Mouse (Mus musculus) layer of hippocampus, postnatal 36 days (tissue): ENCODE results near the gene Rnase12. TPM values are rescaled to one million over a fixed set of nuclear protein-coding genes. Genes with fewer than 3 reads are reported as not detected.
"Not testable (repeated sequence)": the region's sequence is repeated elsewhere in the genome, so short reads cannot be mapped to it uniquely, and the experiment has no call there.

Experiments used
- DNase-seq, 2 experiments: peaks; one replicate each; pipeline ENCODE4 v3.0.0; 2022
- total RNA-seq, 2 experiments: library from RNA; stranded (reverse); gene quantifications; 2 replicates each; pipeline ENCODE4 v1.2.3; 2021

The Rnase12 gene
- total RNA-seq, 2 experiments from 2014 or later = not detected

DNA sequence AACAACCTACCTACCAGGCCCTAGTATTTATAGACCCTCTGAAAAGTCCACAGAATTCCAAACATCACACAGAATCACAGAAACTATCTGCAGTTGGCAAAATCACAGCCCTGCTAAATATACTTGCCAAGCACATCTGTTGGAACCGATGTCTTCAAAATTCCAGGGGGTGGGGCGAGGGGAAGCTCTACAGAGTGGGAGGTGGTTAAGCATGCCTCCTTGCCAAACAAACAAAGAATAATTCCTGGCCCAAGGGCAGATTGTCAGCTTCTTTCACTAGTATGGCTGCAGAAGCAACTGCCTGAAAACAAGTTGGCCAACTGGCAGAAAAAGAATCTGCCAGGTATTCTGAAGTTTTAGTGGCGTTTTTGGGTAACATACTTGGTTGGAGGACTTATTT, 40.2 kb downstream of the Rnase12 start:
- DNase-seq = no peak

DNA sequence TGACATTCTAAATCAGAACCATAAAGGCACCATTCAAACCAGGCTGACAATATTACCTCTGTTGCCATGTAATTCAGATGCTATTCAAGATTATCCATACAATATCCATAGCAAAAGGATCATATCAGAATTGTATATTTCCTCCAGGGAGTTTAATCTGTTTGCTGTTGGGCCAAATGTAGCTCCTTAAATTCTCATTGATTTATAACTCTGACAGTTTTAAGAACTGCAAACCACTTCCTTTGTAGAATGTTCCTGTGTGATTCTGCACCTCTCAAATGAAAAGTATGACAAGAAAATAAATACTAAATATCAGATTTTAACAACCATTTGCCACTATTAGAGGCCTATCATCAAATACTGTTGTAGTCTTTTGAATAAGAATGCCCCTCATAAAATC, 41.7 kb downstream of the Rnase12 start:
- no peak for DNase-seq

DNA sequence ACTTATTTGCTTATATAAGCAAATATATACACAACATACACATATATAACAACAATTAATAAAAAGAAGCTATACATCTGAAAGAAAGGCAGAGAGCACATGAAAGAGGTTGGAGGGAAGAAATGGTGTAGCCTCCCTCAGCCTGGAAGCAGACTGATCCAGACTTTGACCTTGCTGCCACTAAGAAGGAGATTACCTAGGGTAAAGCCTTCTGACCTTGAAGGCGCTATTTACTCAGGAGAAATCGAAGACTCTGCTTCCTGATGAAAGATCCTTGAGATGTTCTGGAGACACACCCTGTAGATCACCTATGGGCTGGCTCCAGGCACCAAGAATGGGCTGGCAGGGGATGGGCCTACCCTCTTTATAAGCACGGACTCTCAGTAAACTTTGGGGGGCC, 42.7 kb downstream of the Rnase12 start:
- not testable (repeated sequence) for DNase-seq

DNA sequence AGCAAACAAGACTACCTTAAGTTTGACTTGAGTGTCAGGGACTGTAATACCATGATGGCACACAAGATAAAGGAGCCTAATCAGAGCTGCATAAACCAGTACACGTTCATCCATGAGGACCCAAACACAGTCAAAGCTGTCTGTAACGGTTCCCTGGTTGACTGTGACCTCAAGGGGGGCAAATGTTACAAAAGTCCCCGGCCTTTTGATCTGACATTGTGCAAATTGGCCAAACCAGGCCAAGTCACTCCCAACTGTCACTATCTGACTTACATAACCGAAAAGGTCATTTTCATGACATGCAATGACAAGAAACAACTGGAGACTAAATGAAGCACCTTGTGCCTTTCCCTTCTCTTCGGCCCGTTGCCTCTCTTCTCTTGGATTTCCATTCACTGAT, 47.9 kb downstream of the Rnase12 start:
- DNase-seq = no peak

GRCm38 (mm10) chr14:51008781-51009180, 48.7 kb downstream of the Rnase12 start:
- no peak for DNase-seq

- DNase-seq = peak; percentile 15 to 31
Measured at GRCm38 (mm10) chr14:51007914-51008713, 49.3 kb downstream of the Rnase12 start.

DNA sequence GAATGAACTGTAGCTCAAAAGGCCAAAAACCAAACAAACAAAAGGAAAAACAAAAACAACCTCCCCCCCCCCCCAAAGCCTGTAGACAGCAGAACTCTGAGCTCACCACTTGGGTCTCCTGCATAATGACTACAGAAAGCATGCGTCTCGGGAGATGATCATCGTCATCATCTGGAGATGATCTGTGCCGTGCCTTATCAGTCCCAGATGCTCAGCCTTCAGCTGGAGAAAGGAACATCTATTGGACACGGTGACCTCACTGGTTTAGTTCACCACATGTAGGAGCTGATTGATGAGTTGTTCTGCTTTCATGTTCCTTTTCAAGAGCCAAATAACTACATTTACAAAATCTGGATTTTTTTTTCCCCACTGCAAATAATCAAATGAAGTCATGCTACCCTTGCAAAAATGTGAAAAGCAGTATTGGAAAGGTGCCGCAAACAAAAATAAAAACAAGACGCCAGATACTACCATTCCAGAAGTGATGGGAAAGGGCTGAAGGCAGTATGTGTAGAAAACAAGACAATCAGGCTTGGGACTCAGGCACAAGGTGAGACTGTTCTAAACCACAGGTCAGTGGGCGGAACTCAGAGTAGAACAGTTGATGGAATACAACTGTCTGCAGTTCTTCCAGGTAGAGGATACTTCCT, 50.2 kb downstream of the Rnase12 start, which contains the start of gene Rnase10:
Gene Rnase10 (plus strand): TSS at position 600 of the 650 bp plus-strand sequence.
- no peak for DNase-seq

Other genes with a start within 250 kb of the Rnase12 start
- gene Ccnb1ip1, start 249.9 kb downstream of the Rnase12 start, total RNA-seq = not detected
- gene Parp2, start 249.8 kb downstream of the Rnase12 start, total RNA-seq = 10 to 100 TPM; 25.3 to 31.1 TPM
- 1 to 10 TPM; 2.0 to 4.6 TPM for gene Tep1, start 187.1 kb downstream of the Rnase12 start, total RNA-seq
- 1 to 10 TPM; 3.6 to 5.2 TPM for gene Klhl33, start 160.2 kb downstream of the Rnase12 start, total RNA-seq
- 10 to 100 TPM; 37.3 to 44.1 TPM for gene Osgep, start 132.8 kb downstream of the Rnase12 start, total RNA-seq
- gene Apex1, start 132.7 kb downstream of the Rnase12 start, total RNA-seq = 10 to 100 TPM; 67.9 to 72.3 TPM
- gene Pip4p1, start 126.8 kb downstream of the Rnase12 start, total RNA-seq = 100 to 1,000 TPM in 1 of 2 experiments, 10 to 100 TPM in 1; 89.8 to 103 TPM
- 10 to 100 TPM; 12.8 to 13.2 TPM for gene Pnp, start 126.6 kb downstream of the Rnase12 start, total RNA-seq
- 10 to 100 TPM; 14.2 to 17.0 TPM for gene Gm49342, start 113.1 kb downstream of the Rnase12 start, total RNA-seq
- gene Pnp2, start 101.7 kb downstream of the Rnase12 start, total RNA-seq = under 1 TPM; 0.81 to 0.95 TPM
- not detected for gene Rnase10, start 49.9 kb downstream of the Rnase12 start, total RNA-seq
- gene Rnase9, start 15.8 kb downstream of the Rnase12 start, total RNA-seq = not detected
- gene Rnase11, start 7.5 kb downstream of the Rnase12 start, total RNA-seq = not detected
- not detected for gene Olfr750, start 16.8 kb upstream of the Rnase12 start, total RNA-seq
- gene Rnase4, start 33.4 kb upstream of the Rnase12 start, total RNA-seq = 10 to 100 TPM; 15.8 to 18.7 TPM
- 1 to 10 TPM; 3.4 to 5.6 TPM for gene Ang, start 33.5 kb upstream of the Rnase12 start, total RNA-seq
- not detected for gene Eddm3b, start 56.8 kb upstream of the Rnase12 start, total RNA-seq
- under 1 TPM in 1 of 2 experiments, not detected in 1; 0.65 TPM for gene Rnase6, start 66.2 kb upstream of the Rnase12 start, total RNA-seq
- 1 to 10 TPM; 1.3 to 2.1 TPM for gene Rnase1, start 89.1 kb upstream of the Rnase12 start, total RNA-seq
- gene Rnase2b, start 104.6 kb upstream of the Rnase12 start, total RNA-seq = not detected
- gene Ang2, start 141.5 kb upstream of the Rnase12 start, total RNA-seq = not detected
- gene Ear14, start 145.7 kb upstream of the Rnase12 start, total RNA-seq = under 1 TPM in 1 of 2 experiments, not detected in 1; 0.37 TPM
- not detected for gene Rnase2a, start 198.5 kb upstream of the Rnase12 start, total RNA-seq